Mouse (Mus musculus) midbrain, embryonic 10.5 days (tissue): ENCODE data around the gene Tex101. TPM values are rescaled to one million over a fixed set of nuclear protein-coding genes. Genes with fewer than 3 reads are reported as not detected.

Experiments
- DNase-seq: peaks from one replicate; pipeline ENCODE4 v3.0.0-alpha.2; 2017; ENCODE audit warnings: low spot score
- H3K27ac ChIP-seq: fragments of 300-500 bp; sonication (generic); replicated peaks from 2 replicates; pipeline ENCODE4 v1.5.1; 2016; ENCODE audit warnings: mild to moderate bottlenecking
- H3K27me3 ChIP-seq: fragments of 300-500 bp; sonication (generic); 2 replicates; pipeline ENCODE4 v1.6.1; 2016; ENCODE audit warnings: low read depth, mild to moderate bottlenecking; ENCODE audit not compliant: poor library complexity, severe bottlenecking
- H3K36me3 ChIP-seq: fragments of 300-500 bp; sonication (generic); 2 replicates; pipeline ENCODE4 v1.6.1; 2016; ENCODE audit warnings: mild to moderate bottlenecking, moderate library complexity
- H3K4me1 ChIP-seq: fragments of 300-500 bp; sonication (generic); 2 replicates; pipeline ENCODE4 v1.6.1; 2016
- H3K4me3 ChIP-seq: fragments of 300-500 bp; sonication (generic); 2 replicates; pipeline ENCODE4 v1.5.1; 2016; ENCODE audit warnings: mild to moderate bottlenecking, moderate library complexity
- H3K9me3 ChIP-seq: fragments of 300-500 bp; sonication (generic); replicated peaks from 2 replicates; pipeline ENCODE4 v1.6.1; 2016; ENCODE audit warnings: mild to moderate bottlenecking
- WGBS: fragments of 180-500 bp; shearing (Covaris S2); methylation state at CpG from one replicate; pipeline ENCODE4 v1.1.7; 2016; 5-methylcytosine and 5-hydroxymethylcytosine counted together
- polyA plus RNA-seq: library from polyadenylated mRNA; unstranded; fragments of >200 nt; fragmentation: Nextera tagmentation; extraction: Ambion mirVana; gene quantifications from 2 replicates; pipeline ENCODE4 v1.2.1, GENCODE M21; 2016

The Tex101 gene
- polyA plus RNA-seq, 1 experiment from 2014 or later, result not detected

GRCm38 (mm10) chr7:24659737-24660357, 16.6 kb downstream of the Tex101 start:
- Histone ChIP-seq H3K36me3 (no peaks in the 10 kb centered on the region), H3K4me3 (no peak overlapping the region), H3K4me1 (0 out of 2 replicates have a peak, but pooled peaks cover 3% of the 10 kb centered on the region), H3K9me3 (no peaks in the 10 kb centered on the region), H3K27me3 (no peaks in the 10 kb centered on the region), H3K27ac (no peak overlapping the region)
- no peak for DNase-seq
- 83% methylated on average over 12 of the region's 12 CpGs for WGBS

GRCm38 (mm10) chr7:24653681-24654080, 22.8 kb downstream of the Tex101 start:
- Histone ChIP-seq H3K4me1 (no peaks in the 10 kb centered on the region), H3K36me3 (no peaks in the 10 kb centered on the region), H3K4me3 (no peak overlapping the region), H3K27me3 (no peaks in the 10 kb centered on the region), H3K27ac (no peak overlapping the region), H3K9me3 (no peaks in the 10 kb centered on the region)
- DNase-seq, result peak; percentile 65
- 29% methylated on average over 7 of the region's 7 CpGs for WGBS

GRCm38 (mm10) chr7:24646486-24646885, 30.0 kb downstream of the Tex101 start:
- peaks cover 7% of the 10 kb centered on the region for H3K27me3 ChIP-seq
- H3K27ac ChIP-seq, result no peak overlapping the region
- no peaks in the 10 kb centered on the region for H3K36me3 ChIP-seq
- no peaks in the 10 kb centered on the region for H3K4me1 ChIP-seq
- no peaks in the 10 kb centered on the region for H3K9me3 ChIP-seq
- no peak for DNase-seq
- H3K4me3 ChIP-seq, result no peak overlapping the region
- 78% methylated on average over 7 of the region's 7 CpGs for WGBS

- peaks cover 22% of the 10 kb centered on the region for H3K27me3 ChIP-seq
- H3K9me3 ChIP-seq, result no peaks in the 10 kb centered on the region
- no peak overlapping the region for H3K27ac ChIP-seq
- 80% methylated on average over 7 of the region's 7 CpGs for WGBS
- no peak for DNase-seq
- H3K36me3 ChIP-seq, result no peaks in the 10 kb centered on the region
- H3K4me3 ChIP-seq, result no peak overlapping the region
- H3K4me1 ChIP-seq, result no peaks in the 10 kb centered on the region; the same call in 1 of the 2 replicates
Observed at GRCm38 (mm10) chr7:24644996-24645395, 31.5 kb downstream of the Tex101 start.

GRCm38 (mm10) chr7:24644492-24644891, 32.0 kb downstream of the Tex101 start:
- no peak overlapping the region for H3K4me3 ChIP-seq
- H3K36me3 ChIP-seq, result no peaks in the 10 kb centered on the region
- DNase-seq, result no peak
- H3K9me3 ChIP-seq, result no peaks in the 10 kb centered on the region
- no peak overlapping the region for H3K27ac ChIP-seq
- no peaks in the 10 kb centered on the region; the same call in 1 of the 2 replicates for H3K4me1 ChIP-seq
- H3K27me3 ChIP-seq, result peaks cover 27% of the 10 kb centered on the region
- WGBS, result 83% methylated on average over 6 of the region's 6 CpGs

GRCm38 (mm10) chr7:24642491-24642890, 34.0 kb downstream of the Tex101 start:
- no peak overlapping the region for H3K27ac ChIP-seq
- no peaks in the 10 kb centered on the region for H3K9me3 ChIP-seq
- 6% methylated on average over 9 of the region's 9 CpGs for WGBS
- no peak overlapping the region for H3K4me3 ChIP-seq
- DNase-seq, result peak; percentile 63
- no peaks in the 10 kb centered on the region for H3K36me3 ChIP-seq
- peaks cover 15% of the 10 kb centered on the region for H3K4me1 ChIP-seq
- H3K27me3 ChIP-seq, result peaks cover 47% of the 10 kb centered on the region

GRCm38 (mm10) chr7:24640450-24640849, 36.0 kb downstream of the Tex101 start:
- H3K4me3 ChIP-seq, result no peak overlapping the region
- H3K36me3 ChIP-seq, result no peaks in the 10 kb centered on the region
- peaks cover 28% of the 10 kb centered on the region for H3K4me1 ChIP-seq
- H3K9me3 ChIP-seq, result no peaks in the 10 kb centered on the region
- no peak for DNase-seq
- peaks cover 67% of the 10 kb centered on the region for H3K27me3 ChIP-seq
- WGBS, result 64% methylated on average over 13 of the region's 13 CpGs
- no peak overlapping the region for H3K27ac ChIP-seq

- Histone ChIP-seq H3K36me3 (no peaks in the 10 kb centered on the region), H3K27me3 (peaks cover 80% of the 10 kb centered on the region), H3K4me3 (peak overlapping the region; percentile 52), H3K4me1 (peaks cover 28% of the 10 kb centered on the region), H3K9me3 (no peaks in the 10 kb centered on the region), H3K27ac (no peak overlapping the region)
- no peak for DNase-seq
- WGBS, result 3% methylated on average over 35 of the region's 35 CpGs
Observed at GRCm38 (mm10) chr7:24638026-24638856, 38.2 kb downstream of the Tex101 start.

GRCm38 (mm10) chr7:24637046-24637445, 39.4 kb downstream of the Tex101 start:
- peaks cover 79% of the 10 kb centered on the region for H3K27me3 ChIP-seq
- peaks cover 28% of the 10 kb centered on the region for H3K4me1 ChIP-seq
- no peak overlapping the region for H3K27ac ChIP-seq
- no peaks in the 10 kb centered on the region for H3K9me3 ChIP-seq
- H3K36me3 ChIP-seq, result no peaks in the 10 kb centered on the region
- peak overlapping the region; percentile 52 for H3K4me3 ChIP-seq
- DNase-seq, result no peak
- 1% methylated on average over 18 of the region's 18 CpGs for WGBS

GRCm38 (mm10) chr7:24636264-24636663, 40.2 kb downstream of the Tex101 start, which contains the start of gene Lypd3:
Gene Lypd3, plus strand, starts transcription at chr7:24636550.
- H3K4me1 ChIP-seq, result peaks cover 28% of the 10 kb centered on the region
- DNase-seq, result no peak
- WGBS, result 15% methylated on average over 15 of the region's 15 CpGs

GRCm38 (mm10) chr7:24630116-24630880, 46.2 kb downstream of the Tex101 start:
- Histone ChIP-seq H3K27ac (no peak overlapping the region), H3K4me1 (peaks cover 18% of the 10 kb centered on the region), H3K36me3 (no peaks in the 10 kb centered on the region), H3K27me3 (peaks cover 39% of the 10 kb centered on the region), H3K9me3 (no peaks in the 10 kb centered on the region), H3K4me3 (no peak overlapping the region)
- WGBS, result 75% methylated on average over 10 of the region's 10 CpGs
- no peak for DNase-seq

More at GRCm38 (mm10) chr7:24636264-24636663, 40.2 kb downstream of the Tex101 start, which contains the start of gene Lypd3:
- Histone ChIP-seq H3K27me3 (peaks cover 71% of the 10 kb centered on the region), H3K36me3 (no peaks in the 10 kb centered on the region), H3K4me3 (peak within 1 kb of the TSS; percentile 52), H3K27ac (no peak within 1 kb of the TSS), H3K9me3 (no peaks in the 10 kb centered on the region)

- H3K36me3 ChIP-seq, result no peaks in the 10 kb centered on the region
- peaks cover 18% of the 10 kb centered on the region for H3K4me1 ChIP-seq
- H3K9me3 ChIP-seq, result no peaks in the 10 kb centered on the region
- no peak overlapping the region for H3K4me3 ChIP-seq
- WGBS, result 74% methylated on average over 4 of the region's 4 CpGs
- H3K27me3 ChIP-seq, result peaks cover 36% of the 10 kb centered on the region
- DNase-seq, result no peak
- no peak overlapping the region for H3K27ac ChIP-seq
Observed at GRCm38 (mm10) chr7:24629672-24630071, 46.8 kb downstream of the Tex101 start.
